Mouse (Mus musculus): Measurements from ENCODE around the gene Hoxb8.

DNA sequence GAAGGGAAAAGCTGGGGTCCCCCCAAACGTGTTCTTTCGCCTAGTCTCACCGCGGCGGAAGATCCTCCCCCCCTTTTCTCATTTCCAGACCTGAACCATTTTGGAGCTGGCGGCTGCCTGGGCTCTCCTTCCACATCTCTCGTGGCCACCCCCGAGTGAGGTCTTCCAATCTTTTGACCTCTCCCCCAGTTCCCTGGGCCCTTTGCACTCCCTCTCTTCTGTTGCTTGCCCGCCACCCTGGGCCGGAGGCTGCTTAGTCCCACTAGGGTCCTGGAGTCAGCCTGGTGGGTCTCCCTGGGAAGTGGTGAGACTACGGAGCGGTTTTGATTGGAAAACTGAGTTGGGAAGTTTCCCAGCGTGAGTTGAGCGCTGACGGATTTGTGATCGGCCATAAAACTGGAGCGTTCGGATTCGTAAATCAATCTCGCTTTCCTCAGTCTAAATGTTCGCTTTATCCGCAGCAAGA, 44.1 kb downstream of the Hoxb8 start:
- TF ChIP-seq CTCF (IDR thresholded peaks at IDR 0.05; ENCODE audit: low read depth, low read length) = no peak
- TF ChIP-seq POLR2A (IDR thresholded peaks at IDR 0.05; ENCODE audit: extremely low read depth, insufficient read depth, low read length) = no peak

Measured in liver, adult 2 months (tissue).